Mouse (Mus musculus): ENCODE measurements at regions not wholly inside any gene's neighbourhood (a gene's known extent, or its start where the extent isn't known, plus 50 kb on each side); places are given as distances from the start of the nearest gene placed in this dataset.

DNA sequence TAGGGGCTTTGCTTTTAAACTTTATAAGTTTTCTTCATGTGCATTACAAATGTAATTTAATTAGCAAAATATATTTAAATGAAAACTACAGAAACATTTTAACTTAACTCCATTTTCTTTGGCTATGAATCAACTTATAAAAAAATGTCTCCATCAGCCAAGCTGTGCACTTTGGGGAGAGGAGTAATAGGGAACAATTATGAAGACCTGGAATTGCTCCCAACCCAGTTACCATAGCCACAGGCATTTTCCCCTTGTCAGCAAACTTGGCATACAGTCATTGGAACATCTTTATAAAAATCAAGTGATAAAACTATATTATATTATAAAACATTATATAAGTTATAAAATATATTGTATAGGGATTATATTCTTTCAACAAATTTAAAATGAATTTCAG, 65.0 kb downstream of the Atxn7l3b start:
- DNase-seq (ENCODE audit: low read depth, low spot score): no peak

DNA sequence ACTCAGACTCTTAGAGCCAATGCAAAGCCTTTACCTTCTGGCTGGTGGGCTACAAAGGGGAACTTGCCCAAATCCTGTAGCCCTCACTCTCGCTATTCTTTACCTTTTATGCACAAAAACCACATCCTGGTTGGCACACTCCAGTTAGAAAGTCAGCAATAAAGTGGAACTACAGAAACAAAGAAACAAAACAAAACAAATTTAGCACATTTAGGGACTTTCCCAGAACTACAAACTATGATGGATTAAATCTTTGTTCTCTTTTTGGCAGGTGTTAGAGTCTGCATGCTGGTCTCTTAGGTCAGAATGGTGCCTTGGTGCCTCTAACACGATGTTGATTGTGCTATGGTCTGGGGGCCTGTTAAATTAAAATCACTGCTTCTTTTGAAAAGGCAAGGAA, 65.4 kb downstream of the Atxn7l3b start:
- WGBS: 37% methylated on average over 2 of the region's 2 CpGs
- no peak for DNase-seq (ENCODE audit: low read depth, low spot score)

DNA sequence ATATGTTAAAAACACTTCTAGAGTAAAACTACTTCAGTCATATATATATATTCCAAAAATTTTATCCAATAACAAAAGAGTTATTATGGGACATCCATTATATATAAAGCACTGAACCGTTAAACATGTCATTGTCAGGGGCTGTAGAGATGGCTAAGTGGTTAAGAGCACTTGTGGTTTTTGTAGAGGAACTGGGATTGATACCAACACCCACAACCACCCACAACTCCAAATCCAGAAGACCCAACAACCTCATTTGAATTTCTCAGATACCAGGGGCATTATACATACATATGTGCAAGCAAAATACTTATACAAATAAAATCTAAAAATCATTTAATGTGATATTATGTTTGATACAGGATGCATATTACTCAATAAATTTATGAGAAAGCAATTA, 76.8 kb downstream of the Atxn7l3b start:
- WGBS: 46% methylated on average over 1 of the region's 1 CpGs
- no peak for DNase-seq (ENCODE audit: low read depth, low spot score)

DNA sequence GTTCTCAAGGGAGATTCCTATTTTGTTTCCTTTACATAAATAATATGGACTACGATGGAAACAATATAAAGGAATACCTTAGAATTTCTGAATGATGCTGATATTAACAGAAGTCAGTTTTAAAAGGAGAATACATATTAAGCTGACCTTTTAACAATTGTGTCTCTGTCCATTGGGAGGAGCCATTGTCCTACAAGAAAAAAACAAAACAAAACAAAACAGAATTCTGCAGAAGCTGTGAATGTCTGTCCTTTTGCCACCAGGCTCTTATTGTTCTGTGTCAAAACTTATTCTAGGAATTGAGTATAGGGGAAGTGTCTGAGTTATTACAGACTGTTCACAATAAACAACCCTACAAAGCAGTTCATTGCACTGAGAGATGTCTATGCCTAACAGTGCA, 82.6 kb downstream of the Atxn7l3b start:
- WGBS: 63% methylated on average over 1 of the region's 1 CpGs
- DNase-seq (ENCODE audit: low read depth, low spot score): no peak

DNA sequence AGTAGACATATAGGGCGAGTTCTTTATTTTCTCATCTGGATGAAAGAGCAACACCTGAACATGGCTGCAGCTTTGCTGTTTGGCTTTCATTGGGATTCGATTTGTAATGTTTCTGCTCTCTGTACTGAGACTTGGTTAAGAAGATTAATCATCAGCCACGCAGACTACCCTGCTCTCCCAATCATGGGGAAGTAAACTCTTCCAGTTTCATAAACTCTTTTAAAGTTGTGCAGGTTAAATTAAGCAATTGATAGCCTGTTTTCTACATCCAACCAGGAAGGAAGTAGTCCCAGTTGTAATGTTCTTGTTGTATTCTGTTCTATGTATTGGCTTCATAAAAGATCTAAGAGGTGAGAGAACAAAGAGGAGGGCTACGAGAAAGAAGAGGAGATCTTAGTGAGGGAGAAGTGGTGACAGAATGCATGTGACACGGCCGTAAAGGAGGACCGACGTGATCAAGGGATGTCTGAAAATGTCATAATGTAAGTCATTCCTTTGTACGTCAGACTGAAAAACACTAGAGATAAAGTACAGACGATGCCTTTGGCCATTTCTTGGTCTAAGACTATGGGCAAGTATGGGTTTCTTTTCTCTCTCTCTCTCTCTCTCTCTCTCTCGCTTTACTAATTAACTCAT, 91.3 kb downstream of the Atxn7l3b start:
- no peak for DNase-seq (ENCODE audit: low read depth, low spot score)
- WGBS: 78% methylated on average over 11 of the region's 11 CpGs

DNA sequence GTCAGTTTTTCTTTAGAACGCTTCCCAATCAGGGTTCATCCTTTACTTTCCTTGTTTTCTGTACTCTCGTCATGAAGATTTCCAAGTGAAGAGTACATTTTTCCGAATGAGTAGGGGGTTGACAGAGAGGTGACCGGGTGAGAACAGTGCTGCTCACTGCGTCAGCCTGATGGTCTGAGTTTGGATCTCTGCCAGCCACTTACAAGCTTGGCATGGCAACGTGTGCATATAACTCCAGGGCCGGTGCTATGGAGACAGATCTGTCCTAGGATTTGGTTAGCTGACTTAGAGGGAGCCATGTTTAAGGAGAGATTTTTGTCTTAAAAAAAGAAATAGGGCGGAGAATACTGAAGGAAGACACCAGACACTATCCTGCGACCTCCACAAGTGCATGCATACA, 92.8 kb downstream of the Atxn7l3b start:
- WGBS: 72% methylated on average over 9 of the region's 9 CpGs

GRCm38 (mm10) chr10:112835508-112835907, 93.3 kb downstream of the Atxn7l3b start:
- 52% methylated on average over 8 of the region's 8 CpGs for WGBS
- DNase-seq (ENCODE audit: low read depth, low spot score): no peak

More for the DNA sequence above, 92.8 kb downstream of the Atxn7l3b start:
- no peak for DNase-seq (ENCODE audit: low read depth, low spot score)

DNA sequence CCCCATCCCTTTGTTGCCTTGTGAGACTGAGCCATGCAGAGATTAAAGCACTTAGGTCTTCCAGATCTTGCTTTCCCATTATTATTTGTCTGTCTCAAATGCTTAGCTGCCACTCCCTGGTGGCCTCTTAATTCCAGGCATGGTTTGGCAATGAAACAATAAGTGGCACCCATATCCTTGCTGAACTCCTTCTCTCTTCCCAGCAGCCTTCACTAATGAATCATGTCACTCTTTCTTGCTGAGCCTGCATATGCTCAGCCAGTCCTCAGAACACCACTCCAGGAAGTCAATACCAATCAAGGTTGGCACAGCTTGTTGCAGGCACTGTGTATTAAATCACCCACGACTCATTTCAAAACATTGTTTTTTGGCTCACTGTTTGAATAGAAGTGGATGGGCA, 118.6 kb downstream of the Atxn7l3b start:
- no peak for DNase-seq (ENCODE audit: low read depth, low spot score)
- 63% methylated on average over 1 of the region's 1 CpGs for WGBS

DNA sequence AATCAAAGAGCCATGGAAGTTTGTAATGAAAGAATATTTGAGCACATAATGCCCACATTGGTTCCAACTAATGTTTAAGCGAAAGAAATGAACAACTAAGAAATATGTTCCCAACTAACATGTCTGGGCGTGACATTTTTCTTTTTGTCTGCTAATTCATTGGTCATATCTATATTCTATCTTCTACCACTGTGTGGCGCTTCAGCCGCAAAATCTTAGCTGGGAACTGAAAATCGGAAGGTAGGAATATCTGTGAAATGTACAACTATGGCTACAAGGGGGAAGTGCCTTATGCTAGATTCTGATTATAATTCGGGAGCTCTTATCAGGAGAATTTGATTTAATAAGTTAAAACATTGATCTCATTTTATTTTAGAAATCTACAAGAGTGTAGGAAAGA, 125.2 kb downstream of the Atxn7l3b start:
- WGBS: 42% methylated on average over 6 of the region's 6 CpGs
- DNase-seq (ENCODE audit: low read depth, low spot score): no peak

- WGBS: 7% methylated on average over 5 of the region's 5 CpGs
- peak; percentile 8 for DNase-seq (ENCODE audit: low read depth, low spot score)
These were observed 127.2 kb downstream of the Atxn7l3b start for GRCm38 (mm10) chr10:112801560-112801959.

GRCm38 (mm10) chr10:112798603-112799002, 130.2 kb downstream of the Atxn7l3b start:
- DNase-seq (ENCODE audit: low read depth, low spot score): no peak
- 70% methylated on average over 7 of the region's 7 CpGs for WGBS

DNA sequence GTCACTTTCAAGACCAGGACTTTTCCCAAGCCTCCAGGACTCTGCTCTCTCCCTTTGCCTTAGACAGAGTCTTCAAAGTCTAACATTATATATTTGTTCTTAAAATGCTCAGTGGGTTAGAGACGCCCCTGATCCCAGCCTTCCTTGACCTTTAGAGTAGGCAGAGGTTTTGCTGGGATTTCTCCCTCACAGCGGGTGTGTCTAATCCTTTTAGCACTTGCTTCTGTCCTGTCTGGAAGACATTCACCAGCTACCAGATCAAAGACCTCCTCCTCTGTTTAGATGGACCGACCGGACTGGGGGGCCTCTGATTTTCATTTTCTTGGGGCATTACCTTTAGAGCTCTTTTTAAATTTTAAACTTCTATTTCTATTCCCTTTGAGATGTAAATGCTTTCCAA, 130.7 kb downstream of the Atxn7l3b start:
- WGBS: 32% methylated on average over 4 of the region's 4 CpGs
- DNase-seq (ENCODE audit: low read depth, low spot score): no peak

GRCm38 (mm10) chr10:112795938-112796337, 132.9 kb downstream of the Atxn7l3b start:
- WGBS: 3% methylated on average over 1 of the region's 1 CpGs
- DNase-seq (ENCODE audit: low read depth, low spot score): no peak

DNA sequence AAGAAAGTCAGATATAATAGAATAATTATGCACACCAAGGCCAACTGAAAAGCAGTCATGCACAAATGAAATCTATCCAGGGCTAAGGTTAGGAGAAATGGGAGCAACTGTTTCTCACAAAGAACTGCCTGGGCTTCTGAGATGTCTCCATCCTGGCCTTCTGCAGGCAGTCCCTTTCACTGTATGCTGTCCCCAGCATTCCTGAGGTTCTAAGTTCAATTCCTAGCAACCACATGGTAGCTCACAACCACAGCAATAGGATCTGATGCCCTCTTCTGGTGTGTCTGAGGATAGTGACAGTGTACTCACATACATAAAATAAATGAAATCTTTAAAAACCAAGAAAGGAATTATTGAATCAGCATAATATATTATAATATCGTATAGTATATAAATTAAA, 133.3 kb downstream of the Atxn7l3b start:
- DNase-seq (ENCODE audit: low read depth, low spot score): no peak
- WGBS: 96% methylated on average over 1 of the region's 1 CpGs

GRCm38 (mm10) chr10:112788236-112788635, 140.6 kb downstream of the Atxn7l3b start:
- WGBS: 44% methylated on average over 3 of the region's 3 CpGs
- no peak for DNase-seq (ENCODE audit: low read depth, low spot score)

GRCm38 (mm10) chr10:112774262-112774661, 154.5 kb downstream of the Atxn7l3b start:
- no peak for DNase-seq (ENCODE audit: low read depth, low spot score)
- 84% methylated on average over 10 of the region's 10 CpGs for WGBS

GRCm38 (mm10) chr10:112746683-112747082, 182.1 kb downstream of the Atxn7l3b start:
- WGBS: 41% methylated on average over 1 of the region's 1 CpGs

DNA sequence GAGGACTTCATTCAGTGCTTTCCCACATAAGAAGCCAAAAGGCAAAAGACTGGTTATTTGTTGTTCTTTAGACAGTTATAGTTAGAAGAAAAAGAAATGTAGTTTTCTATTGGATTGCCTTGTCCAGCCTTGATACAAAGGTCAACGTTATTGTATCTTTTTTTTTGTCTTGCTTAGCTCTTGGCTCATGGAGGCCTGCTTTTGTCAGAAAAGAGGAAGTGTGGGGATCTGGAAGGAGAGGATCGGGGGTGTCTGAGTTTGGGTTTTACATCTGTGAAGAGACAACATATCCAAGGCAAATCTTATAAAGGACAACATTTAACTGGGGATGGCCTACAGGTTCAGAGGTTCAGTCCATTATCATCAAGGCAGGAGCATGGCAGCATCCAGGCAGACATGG, 185.3 kb downstream of the Atxn7l3b start:
- whole genome bisulfite sequencing: 73% methylated on average over 2 of the region's 2 CpGs
- no peak for DNase-seq (ENCODE audit: low read depth, low spot score)

More at GRCm38 (mm10) chr10:112746683-112747082, 182.1 kb downstream of the Atxn7l3b start:
- no peak for DNase-seq (ENCODE audit: low read depth, low spot score)

DNA sequence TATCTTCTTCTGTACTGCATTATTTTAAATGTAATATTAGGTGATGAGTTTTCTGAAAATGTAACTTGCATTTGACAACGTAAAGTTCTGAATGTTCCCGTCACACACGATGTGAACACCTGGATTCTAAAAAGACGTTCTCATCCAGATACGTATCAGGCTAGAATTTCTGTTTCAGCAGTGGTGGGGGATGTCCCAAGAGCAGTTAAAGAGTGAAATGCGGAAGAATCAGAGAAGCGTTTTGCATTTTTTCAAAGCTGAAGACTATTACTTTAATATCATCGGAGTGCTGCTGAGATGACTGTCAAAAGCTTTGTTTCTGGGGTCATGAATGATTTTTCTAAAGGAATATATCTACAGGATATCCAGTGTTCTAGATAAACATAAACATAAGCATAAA, 186.7 kb downstream of the Atxn7l3b start:
- 92% methylated on average over 8 of the region's 8 CpGs for WGBS
- DNase-seq (ENCODE audit: low read depth, low spot score): no peak

Measured in large intestine, adult 2 months (tissue).